Mouse (Mus musculus) cerebral cortex, adult 2 months (tissue): ENCODE data around the gene Bud23.

Experiments
- whole genome bisulfite sequencing: fragments of 180-500 bp; shearing (Covaris S2); methylation state at CpG from one replicate; pipeline ENCODE4 v1.1.7; 2018; 5-methylcytosine and 5-hydroxymethylcytosine counted together

The Bud23 gene

DNA sequence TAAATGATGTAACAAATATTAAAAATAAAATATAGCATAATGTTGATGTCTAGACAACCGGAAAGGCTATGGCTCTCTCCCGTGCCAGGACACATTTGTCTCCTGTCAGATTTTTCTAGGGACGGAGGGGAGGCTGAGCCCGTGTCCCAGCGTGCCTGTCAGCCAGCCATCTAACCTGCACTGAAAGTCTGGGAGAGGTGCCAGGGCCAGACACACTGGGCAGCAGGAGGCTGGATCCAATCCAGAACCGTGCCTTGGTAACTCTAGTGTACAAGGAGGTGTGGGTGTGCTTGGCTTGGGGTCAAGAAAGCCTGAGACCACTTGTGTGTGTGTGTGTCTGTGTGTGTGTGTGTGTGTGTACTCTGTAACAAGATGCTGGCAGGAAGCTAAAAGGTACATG is 42.9 kb downstream of the Bud23 start:
- WGBS: 31% methylated on average over 6 of the region's 6 CpGs

GRCm38 (mm10) chr5:135016224-135016759 is 48.5 kb downstream of the Bud23 start:
- 58% methylated on average over 4 of the region's 4 CpGs for WGBS

GRCm38 (mm10) chr5:135015497-135015896 is 49.3 kb downstream of the Bud23 start:
- 12% methylated on average over 7 of the region's 7 CpGs for WGBS

GRCm38 (mm10) chr5:135012671-135013441 is 51.9 kb downstream of the Bud23 start:
- 10% methylated on average over 16 of the region's 16 CpGs for WGBS

DNA sequence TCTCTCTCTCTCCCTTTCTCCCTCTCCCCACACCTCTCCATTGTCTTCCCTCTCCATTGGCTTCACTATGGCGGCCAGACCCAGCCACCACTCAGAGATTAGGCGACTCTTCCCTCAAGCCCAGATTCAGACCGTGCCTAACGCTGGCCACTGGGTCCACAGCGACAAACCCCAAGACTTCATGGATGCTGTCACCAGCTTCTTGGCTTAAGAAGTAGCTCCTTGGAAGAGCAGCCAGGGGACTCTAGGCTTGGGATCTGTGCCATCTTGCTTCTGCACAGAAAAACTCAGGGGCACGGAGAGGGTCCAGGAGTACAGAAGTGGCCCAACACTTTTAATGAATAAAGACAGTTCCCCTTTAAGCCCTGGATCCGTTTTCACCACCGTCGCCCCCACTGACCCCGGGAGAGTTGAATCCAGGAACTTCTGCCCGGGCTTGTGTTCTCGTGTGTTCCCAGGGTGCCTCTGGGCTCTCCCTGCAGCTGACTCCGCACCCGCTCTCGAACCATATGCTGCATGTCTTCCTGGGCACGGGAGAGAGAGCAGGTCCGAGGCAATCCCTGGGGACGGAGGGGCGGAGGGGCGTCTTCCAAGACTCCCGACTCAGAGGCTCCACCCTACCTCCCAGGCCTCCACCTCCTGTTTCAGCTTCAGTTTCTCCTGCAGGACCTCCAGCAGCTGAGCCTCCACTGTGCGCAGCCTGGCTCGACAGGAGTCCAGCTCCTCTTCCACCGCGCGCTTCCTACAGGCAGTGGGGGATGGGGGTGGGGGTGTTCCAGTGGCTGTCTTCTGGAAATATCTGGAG is 52.7 kb downstream of the Bud23 start:
- 42% methylated on average over 26 of the region's 26 CpGs for WGBS

DNA sequence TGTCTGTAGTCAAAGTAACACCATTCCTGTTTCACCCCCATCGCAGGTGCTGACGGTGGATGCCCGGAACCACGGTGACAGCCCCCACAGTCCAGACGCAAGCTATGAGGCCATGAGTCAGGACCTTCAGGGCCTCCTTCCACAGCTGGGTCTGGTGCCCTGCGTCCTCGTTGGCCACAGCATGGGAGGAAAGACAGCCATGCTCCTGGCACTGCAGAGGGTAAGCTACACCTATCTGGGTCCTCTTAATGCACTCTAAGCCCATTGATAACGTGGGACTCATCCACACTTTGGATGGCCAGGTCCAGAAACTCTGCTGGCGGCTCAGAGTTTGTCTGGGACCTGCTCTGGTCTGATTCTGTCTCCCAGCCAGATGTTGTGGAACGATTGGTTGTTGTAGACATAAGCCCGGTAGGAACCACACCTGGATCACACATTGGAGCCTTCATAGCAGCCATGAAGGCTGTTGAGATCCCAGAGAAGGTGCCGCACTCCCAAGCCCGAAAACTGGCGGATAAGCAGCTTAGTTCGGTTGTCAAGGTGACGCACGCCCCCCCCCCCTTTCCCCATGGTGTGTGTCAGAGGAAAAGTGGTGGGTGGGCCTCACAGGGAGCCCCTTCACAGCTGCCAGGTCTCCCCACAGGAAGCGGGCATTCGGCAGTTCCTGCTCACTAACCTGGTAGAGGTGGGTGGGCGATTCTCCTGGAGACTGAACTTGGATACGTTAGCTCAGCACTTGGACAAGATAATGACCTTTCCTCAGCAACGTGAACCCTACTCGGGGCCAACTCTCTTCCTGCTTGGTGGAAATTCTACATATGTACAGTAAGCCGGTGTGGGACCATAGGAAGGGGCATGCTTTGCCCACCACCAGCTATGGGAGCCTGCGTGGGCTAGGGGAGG is 53.7 kb downstream of the Bud23 start:
- 81% methylated on average over 25 of the region's 25 CpGs for WGBS

- 53% methylated on average over 7 of the region's 7 CpGs for WGBS
These were observed 54.4 kb downstream of the Bud23 start for GRCm38 (mm10) chr5:135010320-135010709.

- WGBS: 0% methylated on average over 37 of the region's 37 CpGs
These were observed 55.0 kb downstream of the Bud23 start for GRCm38 (mm10) chr5:135009590-135010319.

GRCm38 (mm10) chr5:135008671-135009589 is 55.8 kb downstream of the Bud23 start, which contains the start of gene Abhd11:
TSS of gene Abhd11 (plus strand) at chr5:135009152.
- WGBS: under 1% methylated on average over 52 of the region's 52 CpGs

GRCm38 (mm10) chr5:135007802-135008571 is 56.8 kb downstream of the Bud23 start:
- WGBS: 35% methylated on average over 16 of the region's 16 CpGs
